Mouse (Mus musculus): ENCODE data around the gene Snap47. TPM values are rescaled to one million over a fixed set of nuclear protein-coding genes. Genes with fewer than 3 reads are reported as not detected.

Gene Snap47
- total and polyA plus RNA-seq, 3 experiments, result 13.3 to 34.9 (median 27.9) TPM

GRCm38 (mm10) chr11:59389617-59390016 lies 61.4 kb downstream of the Snap47 start:
- Histone ChIP-seq H3K9me3 (replicated peaks) (no peaks in the 10 kb centered on the region), H3K4me1 (ENCODE audit: insufficient read depth, low read depth, low read length) (no peaks in the 10 kb centered on the region), H3K27me3 (ENCODE audit: insufficient read depth, low read length) (peaks cover 47% of the 10 kb centered on the region), H3K4me3 (ENCODE audit: low read depth, low read length) (no peak overlapping the region), H3K36me3 (replicated peaks) (no peaks in the 10 kb centered on the region)
- ATAC-seq (ENCODE audit: extremely low read depth, insufficient number of reproducible peaks, low FRiP score, poor library complexity, severe bottlenecking) (no peak), DNase-seq (ENCODE audit: low spot score) (no peak)
- no peak for TF ChIP-seq GATA1 (IDR thresholded peaks at IDR 0.05; ENCODE audit: borderline replicate concordance, low read length)
- no peak for TF ChIP-seq CTCF (IDR thresholded peaks at IDR 0.05; ENCODE audit: low read depth, low read length)
- no peak for TF ChIP-seq TAL1 (conservative IDR thresholded peaks at IDR 0.05; ENCODE audit: low read depth, low read length)
- no peak for TF ChIP-seq GATA2 (IDR thresholded peaks at IDR 0.05; ENCODE audit: borderline replicate concordance, low read depth, low read length)
- no peak for TF ChIP-seq POLR2AphosphoS5 (IDR thresholded peaks at IDR 0.05; ENCODE audit: insufficient replicate concordance, low read depth, low read length)

- no peaks in the 10 kb centered on the region for H3K36me3 ChIP-seq (replicated peaks)
- DNase-seq (ENCODE audit: low spot score) (no peak), ATAC-seq (ENCODE audit: extremely low read depth, insufficient number of reproducible peaks, low FRiP score, poor library complexity, severe bottlenecking) (no peak)
- H3K9me3 ChIP-seq (replicated peaks), result no peaks in the 10 kb centered on the region
- no peak for TF ChIP-seq TAL1 (conservative IDR thresholded peaks at IDR 0.05; ENCODE audit: low read depth, low read length)
- no peak for TF ChIP-seq GATA1 (IDR thresholded peaks at IDR 0.05; ENCODE audit: borderline replicate concordance, low read length)
- TF ChIP-seq CTCF (IDR thresholded peaks at IDR 0.05; ENCODE audit: low read depth, low read length), result no peak
- no peak for TF ChIP-seq POLR2AphosphoS5 (IDR thresholded peaks at IDR 0.05; ENCODE audit: insufficient replicate concordance, low read depth, low read length)
- TF ChIP-seq GATA2 (IDR thresholded peaks at IDR 0.05; ENCODE audit: borderline replicate concordance, low read depth, low read length), result no peak
- no peak overlapping the region for H3K4me3 ChIP-seq (ENCODE audit: low read depth, low read length)
- H3K4me1 ChIP-seq (ENCODE audit: insufficient read depth, low read depth, low read length), result no peaks in the 10 kb centered on the region; the same call in 1 of the 2 replicates
- peaks cover 54% of the 10 kb centered on the region for H3K27me3 ChIP-seq (ENCODE audit: insufficient read depth, low read length)
These were observed 62.2 kb downstream of the Snap47 start for GRCm38 (mm10) chr11:59388806-59389205.

- no peaks in the 10 kb centered on the region for H3K9me3 ChIP-seq (replicated peaks)
- no peak overlapping the region for H3K4me3 ChIP-seq (ENCODE audit: low read depth, low read length)
- no peaks in the 10 kb centered on the region for H3K36me3 ChIP-seq (replicated peaks)
- peaks cover 48% of the 10 kb centered on the region for H3K27me3 ChIP-seq (ENCODE audit: insufficient read depth, low read length)
- no peak for ATAC-seq (ENCODE audit: extremely low read depth, insufficient number of reproducible peaks, low FRiP score, poor library complexity, severe bottlenecking)
- no peak for TF ChIP-seq CTCF (IDR thresholded peaks at IDR 0.05; ENCODE audit: low read depth, low read length)
- no peak for TF ChIP-seq GATA2 (IDR thresholded peaks at IDR 0.05; ENCODE audit: borderline replicate concordance, low read depth, low read length)
- TF ChIP-seq GATA1 (IDR thresholded peaks at IDR 0.05; ENCODE audit: borderline replicate concordance, low read length), result no peak
- TF ChIP-seq POLR2AphosphoS5 (IDR thresholded peaks at IDR 0.05; ENCODE audit: insufficient replicate concordance, low read depth, low read length), result no peak
- no peak for TF ChIP-seq TAL1 (conservative IDR thresholded peaks at IDR 0.05; ENCODE audit: low read depth, low read length)
- no peak for DNase-seq (ENCODE audit: low spot score)
- H3K4me1 ChIP-seq (ENCODE audit: insufficient read depth, low read depth, low read length), result no peaks in the 10 kb centered on the region; the same call in 1 of the 2 replicates
These were observed 63.5 kb downstream of the Snap47 start for GRCm38 (mm10) chr11:59387471-59387870.

GRCm38 (mm10) chr11:59385123-59385522 lies 65.9 kb downstream of the Snap47 start:
- no peaks in the 10 kb centered on the region for H3K9me3 ChIP-seq (replicated peaks)
- ATAC-seq (ENCODE audit: extremely low read depth, insufficient number of reproducible peaks, low FRiP score, poor library complexity, severe bottlenecking) (no peak), DNase-seq (ENCODE audit: low spot score) (no peak)
- H3K4me1 ChIP-seq (ENCODE audit: insufficient read depth, low read depth, low read length), result no peaks in the 10 kb centered on the region; the same call in 1 of the 2 replicates
- H3K36me3 ChIP-seq (replicated peaks), result no peaks in the 10 kb centered on the region
- no peak for TF ChIP-seq POLR2AphosphoS5 (IDR thresholded peaks at IDR 0.05; ENCODE audit: insufficient replicate concordance, low read depth, low read length)
- TF ChIP-seq GATA1 (IDR thresholded peaks at IDR 0.05; ENCODE audit: borderline replicate concordance, low read length), result no peak
- TF ChIP-seq TAL1 (conservative IDR thresholded peaks at IDR 0.05; ENCODE audit: low read depth, low read length), result no peak
- H3K4me3 ChIP-seq (ENCODE audit: low read depth, low read length), result no peak overlapping the region
- H3K27me3 ChIP-seq (ENCODE audit: insufficient read depth, low read length), result peaks cover 42% of the 10 kb centered on the region

DNA sequence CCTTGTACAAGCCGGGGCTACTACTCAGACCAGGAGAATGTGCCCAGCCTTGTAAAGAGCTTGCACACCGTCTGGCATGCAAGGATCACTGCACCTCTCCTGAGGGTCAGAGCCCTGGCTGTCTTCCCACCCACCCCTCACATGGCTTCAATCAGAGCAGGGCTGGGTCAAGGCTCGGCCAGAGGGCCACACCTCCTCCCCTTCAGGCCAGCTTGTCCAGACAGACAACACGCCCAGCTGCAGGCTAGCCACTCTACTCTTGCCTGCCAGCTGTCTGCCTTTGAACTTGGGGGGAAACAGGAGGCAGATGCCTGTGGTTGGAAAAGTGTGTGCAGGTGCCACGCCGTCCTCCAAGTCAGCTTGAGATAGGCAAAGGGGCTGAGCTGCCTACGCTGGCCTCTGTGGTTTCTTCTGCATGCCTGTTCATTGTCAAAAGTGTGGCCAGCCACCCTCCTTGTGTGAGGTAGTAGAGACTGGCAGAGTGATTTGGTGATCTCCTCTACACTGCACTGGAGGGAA lies 66.5 kb downstream of the Snap47 start:
- Histone ChIP-seq H3K4me1 (ENCODE audit: insufficient read depth, low read depth, low read length) (no peaks in the 10 kb centered on the region; the same call in none of the 2 replicates), H3K4me3 (ENCODE audit: low read depth, low read length) (no peak overlapping the region), H3K27me3 (ENCODE audit: insufficient read depth, low read length) (peaks cover 38% of the 10 kb centered on the region), H3K36me3 (replicated peaks) (no peaks in the 10 kb centered on the region), H3K9me3 (replicated peaks) (no peaks in the 10 kb centered on the region)
- DNase-seq (ENCODE audit: low spot score) (no peak), ATAC-seq (ENCODE audit: extremely low read depth, insufficient number of reproducible peaks, low FRiP score, poor library complexity, severe bottlenecking) (no peak)
- TF ChIP-seq CTCF (IDR thresholded peaks at IDR 0.05; ENCODE audit: low read depth, low read length) (no peak), GATA2 (IDR thresholded peaks at IDR 0.05; ENCODE audit: borderline replicate concordance, low read depth, low read length) (no peak), TAL1 (conservative IDR thresholded peaks at IDR 0.05; ENCODE audit: low read depth, low read length) (no peak)

DNA sequence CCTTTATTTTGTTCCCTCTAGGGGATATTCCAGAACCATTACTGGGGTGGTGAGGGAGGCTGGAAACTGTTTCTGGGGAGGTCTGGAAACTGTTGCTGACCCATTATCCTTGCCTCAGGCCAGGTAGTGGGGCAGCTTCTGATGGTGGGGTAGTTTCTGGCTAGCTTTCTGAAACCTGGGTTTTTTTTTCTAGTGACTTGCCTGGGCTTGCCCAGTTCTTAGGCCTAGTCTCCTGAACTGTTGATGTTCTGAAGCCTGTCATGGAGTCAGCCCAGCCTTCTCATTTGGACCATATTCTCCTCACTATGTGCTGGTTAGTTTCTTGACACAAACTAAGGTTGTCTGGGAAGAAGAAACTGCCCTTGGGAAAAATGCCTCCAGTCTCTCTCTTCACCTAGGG lies 71.4 kb downstream of the Snap47 start:
- TF ChIP-seq TAL1 (conservative IDR thresholded peaks at IDR 0.05; ENCODE audit: low read depth, low read length) (no peak), GATA1 (IDR thresholded peaks at IDR 0.05; ENCODE audit: borderline replicate concordance, low read length) (no peak), CTCF (IDR thresholded peaks at IDR 0.05; ENCODE audit: low read depth, low read length) (no peak), POLR2AphosphoS5 (IDR thresholded peaks at IDR 0.05; ENCODE audit: insufficient replicate concordance, low read depth, low read length) (no peak), GATA2 (IDR thresholded peaks at IDR 0.05; ENCODE audit: borderline replicate concordance, low read depth, low read length) (no peak)
- H3K9me3 ChIP-seq (replicated peaks), result no peaks in the 10 kb centered on the region
- H3K4me1 ChIP-seq (ENCODE audit: insufficient read depth, low read depth, low read length), result peaks cover 4% of the 10 kb centered on the region
- no peaks in the 10 kb centered on the region for H3K36me3 ChIP-seq (replicated peaks)
- no peak overlapping the region for H3K4me3 ChIP-seq (ENCODE audit: low read depth, low read length)
- peaks cover 23% of the 10 kb centered on the region for H3K27me3 ChIP-seq (ENCODE audit: insufficient read depth, low read length)
- DNase-seq (ENCODE audit: low spot score) (no peak), ATAC-seq (ENCODE audit: extremely low read depth, insufficient number of reproducible peaks, low FRiP score, poor library complexity, severe bottlenecking) (no peak)
